Mouse (Mus musculus) intestine, embryonic 15.5 days (tissue): ENCODE data around the gene Fbxl21. TPM values are rescaled to one million over a fixed set of nuclear protein-coding genes. Genes with fewer than 3 reads are reported as not detected.
A peak's percentile ranks its signal among the peaks of the same experiment; 100 is the strongest.

Experiments used
- ATAC-seq: fragments of 200-750 bp; cut with Nextera tagmentation; 2 replicates; pipeline ENCODE4 v1.8.0; 2017; ENCODE audit warnings: moderate TSS enrichment, moderate library complexity
- H3K27ac ChIP-seq: fragments of 300-500 bp; sonication (generic); 2 replicates; pipeline ENCODE4 v1.5.1; 2015; ENCODE audit warnings: mild to moderate bottlenecking, inconsistent platforms
- H3K27me3 ChIP-seq: fragments of 300-500 bp; sonication (generic); replicated peaks from 2 replicates; pipeline ENCODE4 v1.6.1; 2015; ENCODE audit warnings: inconsistent platforms
- H3K36me3 ChIP-seq: fragments of 300-500 bp; sonication (generic); 2 replicates; pipeline ENCODE4 v1.6.1; 2015; ENCODE audit warnings: inconsistent platforms
- H3K4me1 ChIP-seq: fragments of 300-500 bp; sonication (generic); replicated peaks from 2 replicates; pipeline ENCODE4 v1.6.1; 2015; ENCODE audit warnings: inconsistent platforms
- H3K4me2 ChIP-seq: fragments of 300-500 bp; sonication (generic); replicated peaks from 2 replicates; pipeline ENCODE4 v1.6.1; 2015; ENCODE audit warnings: mild to moderate bottlenecking, inconsistent platforms
- H3K4me3 ChIP-seq: fragments of 300-500 bp; sonication (generic); replicated peaks from 2 replicates; pipeline ENCODE4 v1.5.1; 2015; ENCODE audit warnings: inconsistent platforms
- H3K9ac ChIP-seq: fragments of 300-500 bp; sonication (generic); 2 replicates; pipeline ENCODE4 v1.6.1; 2015; ENCODE audit warnings: inconsistent platforms
- H3K9me3 ChIP-seq: fragments of 300-500 bp; sonication (generic); 2 replicates; pipeline ENCODE4 v1.6.1; 2016; ENCODE audit warnings: inconsistent platforms
- WGBS: fragments of 180-500 bp; shearing (Covaris S2); methylation state at CpG from one replicate; pipeline ENCODE4 v1.1.7; 2015; 5-methylcytosine and 5-hydroxymethylcytosine counted together
- polyA plus RNA-seq: library from polyadenylated mRNA; unstranded; fragments of >200 nt; fragmentation: Nextera tagmentation; extraction: Ambion mirVana; gene quantifications from 2 replicates; pipeline ENCODE4 v1.2.1, GENCODE M21; 2015

Fbxl21 gene
- polyA plus RNA-seq, 1 experiment from 2014 or later: 2.1 TPM

DNA sequence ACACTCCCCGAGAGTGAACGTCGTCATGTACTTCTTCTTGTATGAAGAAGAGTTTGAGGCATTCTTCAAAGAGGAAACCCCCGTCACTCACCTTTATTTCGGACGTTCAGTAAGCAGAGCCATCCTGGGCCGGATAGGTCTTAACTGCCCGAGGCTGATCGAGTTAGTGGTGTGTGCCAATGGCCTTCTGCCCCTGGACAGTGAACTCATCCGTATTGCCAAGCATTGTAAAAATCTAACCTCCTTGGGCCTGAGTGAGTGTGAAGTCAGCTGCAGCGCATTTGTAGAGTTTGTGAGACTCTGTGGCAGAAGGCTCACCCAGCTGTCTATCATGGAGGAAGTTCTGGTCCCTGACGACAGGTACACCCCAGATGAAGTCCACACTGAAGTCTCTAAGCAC, 14.8 kb downstream of the Fbxl21 start:
- no peak for ATAC-seq
- 89% methylated on average over 12 of the region's 12 CpGs for WGBS
- Histone ChIP-seq H3K36me3 (no peaks in the 10 kb centered on the region), H3K4me3 (no peak overlapping the region), H3K9me3 (no peaks in the 10 kb centered on the region), H3K27ac (no peak overlapping the region), H3K9ac (no peak overlapping the region), H3K4me1 (no peaks in the 10 kb centered on the region; the same call in 1 of the 2 replicates), H3K4me2 (no peak overlapping the region), H3K27me3 (no peaks in the 10 kb centered on the region)

DNA sequence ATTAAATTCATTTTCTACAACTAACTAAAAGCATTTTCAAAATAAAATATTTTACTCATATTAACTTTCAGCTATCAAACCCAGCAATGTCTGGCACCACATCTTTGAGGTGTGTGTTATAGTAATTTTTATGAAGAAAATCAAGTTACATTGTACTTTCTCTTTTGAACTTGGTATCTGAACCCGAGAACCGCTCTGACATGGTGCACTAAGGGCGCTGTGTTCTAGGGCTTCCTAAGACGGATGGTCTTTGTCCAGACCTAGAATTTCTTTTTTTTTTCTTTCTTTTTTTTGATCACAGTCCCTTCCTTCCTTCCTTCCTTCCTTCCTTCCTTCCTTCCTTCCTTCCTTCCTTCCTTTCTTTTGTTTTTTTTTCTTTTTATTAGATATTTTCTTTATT, 17.6 kb downstream of the Fbxl21 start:
- no peaks in the 10 kb centered on the region for H3K27me3 ChIP-seq

DNA sequence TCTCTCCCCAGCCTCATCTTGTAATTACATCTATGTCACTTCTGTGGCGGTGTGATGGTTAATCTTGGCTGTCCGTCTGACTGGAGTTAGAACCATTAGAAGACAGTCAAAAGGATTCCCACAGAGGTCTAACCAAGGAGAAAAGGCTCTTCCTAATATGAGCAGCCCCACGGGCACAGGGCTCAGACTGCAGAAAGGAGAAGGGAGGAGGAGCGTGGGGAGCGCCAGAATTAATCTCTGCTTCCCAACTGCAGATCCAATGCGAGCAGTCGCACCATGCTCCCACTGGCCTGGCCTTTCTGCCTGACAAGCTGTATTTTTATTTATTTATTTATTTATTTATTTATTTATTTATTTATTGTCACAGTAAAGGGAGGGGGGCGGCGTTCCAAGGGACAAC, 21.5 kb downstream of the Fbxl21 start:
- WGBS: 82% methylated on average over 9 of the region's 9 CpGs
- H3K4me2 ChIP-seq: no peak overlapping the region
- no peak for ATAC-seq
- no peak overlapping the region for H3K9ac ChIP-seq
- no peaks in the 10 kb centered on the region for H3K27me3 ChIP-seq
- H3K4me1 ChIP-seq: peaks cover 2% of the 10 kb centered on the region; the same call in 1 of the 2 replicates
- no peak overlapping the region for H3K4me3 ChIP-seq
- H3K9me3 ChIP-seq: no peaks in the 10 kb centered on the region
- H3K36me3 ChIP-seq: no peaks in the 10 kb centered on the region
- no peak overlapping the region for H3K27ac ChIP-seq

More for the DNA sequence above, 17.6 kb downstream of the Fbxl21 start:
- H3K4me3 ChIP-seq: no peak overlapping the region
- no peaks in the 10 kb centered on the region for H3K36me3 ChIP-seq
- no peak overlapping the region for H3K4me2 ChIP-seq
- 96% methylated on average over 4 of the region's 4 CpGs for WGBS
- H3K9me3 ChIP-seq: no peaks in the 10 kb centered on the region
- H3K9ac ChIP-seq: no peak overlapping the region
- ATAC-seq: no peak
- no peak overlapping the region for H3K27ac ChIP-seq
- H3K4me1 ChIP-seq: no peaks in the 10 kb centered on the region; the same call in 1 of the 2 replicates

DNA sequence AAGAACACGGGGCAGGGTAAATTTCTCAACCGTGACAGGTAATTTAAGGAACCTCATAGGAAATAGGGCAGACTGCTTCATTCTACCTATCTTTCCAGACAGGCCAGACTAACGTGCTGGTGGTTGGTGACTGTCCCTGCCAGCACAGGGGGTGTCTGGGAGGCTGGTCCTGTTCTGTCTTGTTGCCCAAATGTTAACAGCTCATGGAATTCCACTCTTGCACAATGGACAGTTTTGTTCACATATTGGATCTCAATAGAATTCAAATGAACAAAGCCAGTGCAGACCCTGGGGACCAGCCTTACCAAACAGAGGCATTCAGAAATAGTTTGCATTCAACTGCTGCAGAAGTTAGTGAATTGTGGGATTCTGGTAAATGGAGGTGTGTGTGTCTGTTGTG, 22.7 kb downstream of the Fbxl21 start:
- no peak overlapping the region for H3K4me2 ChIP-seq
- H3K4me1 ChIP-seq: peaks cover 9% of the 10 kb centered on the region; the same call in 1 of the 2 replicates
- no peaks in the 10 kb centered on the region for H3K9me3 ChIP-seq
- no peak overlapping the region for H3K9ac ChIP-seq
- no peak overlapping the region for H3K27ac ChIP-seq
- no peaks in the 10 kb centered on the region for H3K36me3 ChIP-seq
- no peaks in the 10 kb centered on the region for H3K27me3 ChIP-seq
- no peak for ATAC-seq
- WGBS: 77% methylated on average over 3 of the region's 3 CpGs
- no peak overlapping the region for H3K4me3 ChIP-seq

DNA sequence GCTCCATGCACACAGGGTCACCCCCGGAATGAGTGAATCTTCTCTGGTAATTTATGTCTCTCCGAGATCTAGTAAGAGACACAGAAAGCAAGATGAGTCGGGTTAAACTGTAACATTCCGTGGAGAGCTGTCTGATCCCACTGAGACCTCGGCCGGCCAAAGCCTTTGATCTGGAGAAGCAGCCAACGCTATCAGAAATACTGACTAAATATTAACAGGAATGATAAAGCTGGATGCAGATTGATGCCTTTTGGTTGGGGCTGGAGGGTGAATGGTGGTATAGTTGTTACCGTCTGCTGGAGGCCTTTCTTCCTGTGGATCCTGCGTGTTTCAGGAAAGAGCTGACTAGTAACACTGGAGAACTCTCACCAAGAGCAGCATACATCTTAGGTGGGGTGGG, 26.1 kb downstream of the Fbxl21 start, which contains the start of gene Lect2:
Gene Lect2, minus strand, starts transcription at position 102 of the 400 bp plus-strand sequence.
- H3K4me3 ChIP-seq: no peak within 1 kb of the TSS
- ATAC-seq: peak; percentile 35
- H3K4me1 ChIP-seq: peaks cover 9% of the 10 kb centered on the region; the same call in 1 of the 2 replicates
- H3K36me3 ChIP-seq: no peaks in the 10 kb centered on the region
- no peaks in the 10 kb centered on the region for H3K9me3 ChIP-seq
- no peak within 1 kb of the TSS for H3K9ac ChIP-seq
- no peaks in the 10 kb centered on the region for H3K27me3 ChIP-seq
- 52% methylated on average over 9 of the region's 9 CpGs for WGBS
- no peak within 1 kb of the TSS for H3K27ac ChIP-seq
- peak within 1 kb of the TSS; percentile 26 for H3K4me2 ChIP-seq

DNA sequence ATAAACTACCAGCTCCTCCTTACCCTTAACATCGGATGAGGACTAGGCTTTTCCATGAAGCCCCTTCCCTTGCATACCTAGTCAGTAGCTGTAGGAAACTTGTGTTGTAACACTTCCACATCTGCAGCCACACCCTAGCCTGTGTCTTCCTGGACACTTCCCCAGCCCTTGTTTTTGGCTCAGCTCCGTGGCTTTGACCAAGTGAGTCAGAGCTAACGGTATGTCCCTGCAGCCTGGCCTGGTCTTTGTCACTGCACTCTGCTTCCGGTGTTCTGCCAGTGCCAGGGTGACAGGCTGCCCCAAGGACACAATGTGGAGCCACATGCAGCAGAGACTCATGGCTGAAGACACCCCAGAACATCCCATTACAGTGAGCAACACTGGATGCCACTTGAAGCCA, 27.1 kb downstream of the Fbxl21 start:
- no peaks in the 10 kb centered on the region for H3K9me3 ChIP-seq
- H3K4me3 ChIP-seq: no peak overlapping the region
- WGBS: 41% methylated on average over 4 of the region's 4 CpGs
- no peaks in the 10 kb centered on the region for H3K36me3 ChIP-seq
- no peak overlapping the region for H3K9ac ChIP-seq
- no peak overlapping the region for H3K4me2 ChIP-seq
- H3K27me3 ChIP-seq: no peaks in the 10 kb centered on the region
- ATAC-seq: no peak
- no peak overlapping the region for H3K27ac ChIP-seq
- peaks cover 9% of the 10 kb centered on the region; the same call in 1 of the 2 replicates for H3K4me1 ChIP-seq

DNA sequence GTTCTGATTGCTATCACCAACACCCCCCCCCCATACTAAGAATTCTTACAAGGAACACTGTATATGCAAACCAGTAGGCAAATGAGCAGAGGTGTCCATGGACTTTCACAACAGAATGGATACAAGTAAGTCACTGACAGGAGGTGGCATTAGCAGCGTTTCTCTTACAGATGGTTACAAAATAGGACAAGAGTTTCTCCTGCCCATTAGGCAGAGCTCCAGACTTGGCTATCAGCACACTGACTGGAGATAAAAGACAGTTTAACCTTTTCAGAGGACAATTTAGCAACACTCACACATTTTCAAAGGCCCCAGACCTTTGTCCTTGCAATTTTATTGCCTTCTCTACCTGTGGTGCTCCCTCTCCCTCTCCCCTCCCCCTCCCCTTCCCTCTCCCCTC, 28.3 kb downstream of the Fbxl21 start:
- H3K9ac ChIP-seq: no peak overlapping the region
- H3K4me1 ChIP-seq: peaks cover 9% of the 10 kb centered on the region; the same call in 1 of the 2 replicates
- no peaks in the 10 kb centered on the region for H3K27me3 ChIP-seq
- H3K9me3 ChIP-seq: no peaks in the 10 kb centered on the region
- no peak overlapping the region for H3K4me2 ChIP-seq
- no peaks in the 10 kb centered on the region for H3K36me3 ChIP-seq
- H3K4me3 ChIP-seq: no peak overlapping the region
- H3K27ac ChIP-seq: no peak overlapping the region
- 15% methylated on average over 1 of the region's 1 CpGs for WGBS
- peak; percentile 53 for ATAC-seq

DNA sequence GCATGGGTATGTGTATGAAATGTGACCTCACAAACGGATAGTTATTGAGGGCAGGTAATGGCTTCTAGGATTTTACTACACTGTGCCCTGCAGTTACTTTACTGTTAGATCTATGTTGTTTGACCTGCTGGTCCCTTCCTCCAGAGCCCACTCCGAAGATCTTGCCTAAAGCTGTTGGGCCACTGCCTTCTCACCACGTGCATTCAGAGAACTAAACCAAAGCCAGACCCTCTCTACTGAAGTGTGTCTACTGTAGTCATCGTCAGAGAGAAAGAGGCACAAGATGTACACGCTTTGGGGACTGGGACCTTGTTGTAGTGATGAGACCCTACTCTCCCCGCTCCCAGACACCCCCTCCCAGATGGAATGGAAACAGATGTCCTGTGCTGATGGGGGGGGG, 29.4 kb downstream of the Fbxl21 start:
- no peak overlapping the region for H3K27ac ChIP-seq
- H3K9ac ChIP-seq: no peak overlapping the region
- H3K4me3 ChIP-seq: no peak overlapping the region
- no peak overlapping the region for H3K4me2 ChIP-seq
- H3K36me3 ChIP-seq: no peaks in the 10 kb centered on the region
- H3K9me3 ChIP-seq: no peaks in the 10 kb centered on the region
- peaks cover 9% of the 10 kb centered on the region; the same call in 1 of the 2 replicates for H3K4me1 ChIP-seq
- no peaks in the 10 kb centered on the region for H3K27me3 ChIP-seq
- ATAC-seq: no peak
- WGBS: 86% methylated on average over 6 of the region's 6 CpGs

DNA sequence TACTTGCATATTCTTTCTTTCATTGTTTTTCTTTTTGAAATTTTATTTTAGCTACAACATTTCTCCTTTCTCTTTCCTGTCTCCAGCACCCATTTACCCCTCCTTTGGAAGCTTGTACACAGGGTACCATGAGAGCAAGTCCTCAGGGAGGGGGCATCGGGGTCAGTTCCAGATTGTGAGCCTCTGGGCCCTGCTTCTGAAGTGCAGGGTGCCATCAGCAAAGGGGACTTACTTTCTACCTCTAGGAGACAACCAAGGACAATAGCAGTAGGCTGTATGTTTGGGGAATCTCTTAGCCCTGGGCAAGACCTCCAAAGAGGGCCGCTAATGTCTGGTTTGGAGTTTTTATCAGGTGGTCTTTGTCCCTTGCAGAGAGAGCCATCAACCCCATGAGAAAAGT, 31.7 kb downstream of the Fbxl21 start:
- 48% methylated on average over 2 of the region's 2 CpGs for WGBS
- Histone ChIP-seq H3K4me1 (peaks cover 7% of the 10 kb centered on the region; the same call in 1 of the 2 replicates), H3K36me3 (no peaks in the 10 kb centered on the region), H3K9me3 (no peaks in the 10 kb centered on the region), H3K27ac (no peak overlapping the region), H3K27me3 (no peaks in the 10 kb centered on the region), H3K4me2 (no peak overlapping the region), H3K9ac (no peak overlapping the region), H3K4me3 (no peak overlapping the region)
- ATAC-seq: no peak

DNA sequence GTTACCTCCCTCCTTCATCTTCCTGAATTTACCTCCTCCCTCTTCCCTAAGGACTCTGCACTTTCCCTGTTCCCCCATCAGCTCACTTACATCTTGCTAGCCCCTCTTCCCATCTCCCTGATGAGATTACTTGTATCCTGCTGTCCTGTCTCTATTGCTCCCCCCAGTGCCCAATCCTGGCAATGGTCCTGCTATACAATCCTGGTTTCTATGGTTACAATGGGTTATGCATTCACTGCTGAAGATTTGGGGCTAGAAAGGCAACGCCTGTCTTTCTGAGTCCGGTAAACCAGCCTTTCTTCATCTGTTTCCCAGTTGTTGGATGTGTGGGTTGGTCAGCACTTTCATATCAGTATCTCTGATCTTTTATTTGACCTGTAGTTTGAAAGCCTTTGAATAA, 32.1 kb downstream of the Fbxl21 start:
- no peaks in the 10 kb centered on the region for H3K36me3 ChIP-seq
- H3K9ac ChIP-seq: no peak overlapping the region
- H3K4me3 ChIP-seq: no peak overlapping the region
- H3K4me1 ChIP-seq: peaks cover 5% of the 10 kb centered on the region; the same call in 1 of the 2 replicates
- WGBS: 22% methylated on average over 2 of the region's 2 CpGs
- ATAC-seq: no peak
- no peaks in the 10 kb centered on the region for H3K27me3 ChIP-seq
- no peak overlapping the region for H3K4me2 ChIP-seq
- H3K27ac ChIP-seq: no peak overlapping the region
- no peaks in the 10 kb centered on the region for H3K9me3 ChIP-seq

DNA sequence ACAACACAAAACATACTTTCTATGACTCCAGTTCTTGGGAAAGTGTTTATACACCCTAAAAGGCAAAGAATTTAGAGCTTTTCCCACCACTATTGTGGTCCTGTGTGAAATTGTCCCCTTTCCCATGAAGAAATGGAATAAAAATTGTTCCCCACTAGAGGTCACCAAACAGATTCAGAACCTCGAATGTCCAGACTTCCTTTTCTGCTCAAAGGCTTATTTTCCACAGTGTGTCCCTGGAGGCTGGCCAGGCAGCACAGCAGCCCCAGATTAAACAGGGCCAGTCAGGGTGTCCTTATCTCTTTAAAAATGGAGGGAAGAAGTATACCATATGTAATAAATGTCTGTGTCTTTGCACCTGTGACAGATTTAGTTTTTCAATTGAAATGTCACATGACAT, 33.7 kb downstream of the Fbxl21 start:
- WGBS: 5% methylated on average over 1 of the region's 1 CpGs
- ATAC-seq: peak; percentile 63
- Histone ChIP-seq H3K9me3 (no peaks in the 10 kb centered on the region), H3K4me3 (no peak overlapping the region), H3K9ac (no peak overlapping the region), H3K4me1 (no peaks in the 10 kb centered on the region), H3K36me3 (no peaks in the 10 kb centered on the region), H3K4me2 (no peak overlapping the region), H3K27me3 (no peaks in the 10 kb centered on the region), H3K27ac (no peak overlapping the region)

DNA sequence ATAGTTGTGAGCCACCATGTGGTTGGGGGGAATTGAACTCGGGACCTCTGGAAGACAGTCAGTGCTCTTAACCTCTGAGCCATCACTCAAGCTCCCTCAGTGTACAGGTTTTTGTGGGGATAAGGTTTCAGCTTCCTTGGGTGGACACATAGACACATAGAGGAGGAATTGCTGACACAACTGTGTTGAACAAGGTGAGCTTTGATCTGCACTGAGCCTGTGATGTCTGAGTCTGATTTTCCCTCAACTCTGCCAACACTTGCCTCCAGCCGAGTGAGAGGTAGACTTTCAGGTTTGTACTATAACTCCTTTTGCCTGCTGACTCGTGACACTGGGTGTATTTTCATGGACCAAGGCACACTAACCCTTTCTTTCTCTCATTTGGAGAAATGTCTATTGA, 34.4 kb downstream of the Fbxl21 start:
- Histone ChIP-seq H3K4me2 (no peak overlapping the region), H3K27me3 (no peaks in the 10 kb centered on the region), H3K9ac (no peak overlapping the region), H3K9me3 (no peaks in the 10 kb centered on the region), H3K4me1 (peaks cover 3% of the 10 kb centered on the region), H3K4me3 (no peak overlapping the region), H3K36me3 (no peaks in the 10 kb centered on the region), H3K27ac (no peak overlapping the region)
- 73% methylated on average over 3 of the region's 3 CpGs for WGBS
- ATAC-seq: no peak

DNA sequence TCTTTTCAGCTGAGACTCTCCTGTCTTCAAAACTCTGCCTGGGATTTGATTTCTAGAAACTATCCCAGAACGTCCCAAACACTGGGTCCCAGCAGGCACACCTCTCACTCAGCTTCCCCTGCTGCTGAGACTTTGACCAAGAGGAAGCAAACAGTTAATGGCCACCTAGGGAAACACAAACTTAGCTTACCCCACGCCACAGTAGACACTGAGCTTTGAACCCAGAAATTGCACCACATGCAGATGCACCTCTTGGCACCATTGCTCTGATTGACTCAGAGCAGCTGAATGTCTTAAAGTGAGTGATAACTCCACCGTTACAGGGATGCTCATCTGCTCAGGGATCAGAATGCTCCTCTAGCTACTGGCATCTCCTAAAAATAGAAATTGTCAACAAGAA, 36.5 kb downstream of the Fbxl21 start:
- no peak overlapping the region for H3K4me2 ChIP-seq

More for the DNA sequence above, 36.5 kb downstream of the Fbxl21 start:
- WGBS: 60% methylated on average over 3 of the region's 3 CpGs
- ATAC-seq: no peak
- no peak overlapping the region for H3K27ac ChIP-seq
- H3K36me3 ChIP-seq: no peaks in the 10 kb centered on the region
- no peaks in the 10 kb centered on the region for H3K9me3 ChIP-seq
- no peak overlapping the region for H3K4me3 ChIP-seq
- H3K4me1 ChIP-seq: peaks cover 3% of the 10 kb centered on the region
- H3K9ac ChIP-seq: no peak overlapping the region
- no peaks in the 10 kb centered on the region for H3K27me3 ChIP-seq
